Mouse (Mus musculus) right cerebral cortex, postnatal 10 days (tissue): ENCODE measurements around the gene Kcnk10.

Experiments used
- DNase-seq, 2 experiments: peaks; one replicate each; pipeline ENCODE4 v3.0.0; 2021; ENCODE audit warnings: low spot score in 2 of 2

The Kcnk10 gene

GRCm38 (mm10) chr12:98519866-98520567 lies 58.1 kb downstream of the Kcnk10 start:
- no peak for DNase-seq

- DNase-seq = no peak
Observed at GRCm38 (mm10) chr12:98505601-98506000, 72.5 kb downstream of the Kcnk10 start.

- peak in 1 of 2 experiments; percentile 18 for DNase-seq
Observed at GRCm38 (mm10) chr12:98501528-98502280, 76.4 kb downstream of the Kcnk10 start.

- DNase-seq = peak in 1 of 2 experiments; percentile 15
Observed at GRCm38 (mm10) chr12:98501045-98501444, 77.1 kb downstream of the Kcnk10 start.

GRCm38 (mm10) chr12:98481460-98481859 lies 96.7 kb downstream of the Kcnk10 start:
- DNase-seq = peak; percentile 33 to 46

- DNase-seq = no peak
Observed at GRCm38 (mm10) chr12:98481048-98481447, 97.1 kb downstream of the Kcnk10 start.

- DNase-seq = peak in 1 of 2 experiments; percentile 25
Observed at GRCm38 (mm10) chr12:98477673-98478461, 100.2 kb downstream of the Kcnk10 start.

GRCm38 (mm10) chr12:98471232-98471631 lies 106.9 kb downstream of the Kcnk10 start:
- DNase-seq = peak in 1 of 2 experiments; percentile 13

- peak in 1 of 2 experiments; percentile 9 for DNase-seq
Observed at GRCm38 (mm10) chr12:98470097-98470496, 108.0 kb downstream of the Kcnk10 start.

GRCm38 (mm10) chr12:98467793-98468192 lies 110.3 kb downstream of the Kcnk10 start:
- DNase-seq = peak in 1 of 2 experiments; percentile 19

- peak in 1 of 2 experiments; percentile 46 for DNase-seq
Observed at GRCm38 (mm10) chr12:98459889-98460288, 118.2 kb downstream of the Kcnk10 start.

- peak in 1 of 2 experiments; percentile 16 for DNase-seq
Observed at GRCm38 (mm10) chr12:98458944-98459343, 119.2 kb downstream of the Kcnk10 start.

- DNase-seq = peak in 1 of 2 experiments; percentile 21
Observed at GRCm38 (mm10) chr12:98458516-98458915, 119.6 kb downstream of the Kcnk10 start.

GRCm38 (mm10) chr12:98453161-98453560 lies 124.9 kb downstream of the Kcnk10 start:
- DNase-seq = no peak

GRCm38 (mm10) chr12:98452646-98453045 lies 125.5 kb downstream of the Kcnk10 start:
- no peak for DNase-seq

GRCm38 (mm10) chr12:98445637-98446036 lies 132.5 kb downstream of the Kcnk10 start:
- DNase-seq = peak in 1 of 2 experiments; percentile 4

GRCm38 (mm10) chr12:98444860-98445259 lies 133.2 kb downstream of the Kcnk10 start:
- DNase-seq = peak in 1 of 2 experiments; percentile 1

GRCm38 (mm10) chr12:98443754-98444153 lies 134.4 kb downstream of the Kcnk10 start:
- peak in 1 of 2 experiments; percentile 8 for DNase-seq

- no peak for DNase-seq
Observed at GRCm38 (mm10) chr12:98438080-98438479, 140.0 kb downstream of the Kcnk10 start.

GRCm38 (mm10) chr12:98430683-98431082 lies 147.4 kb downstream of the Kcnk10 start:
- no peak for DNase-seq

GRCm38 (mm10) chr12:98421340-98421739 lies 156.8 kb downstream of the Kcnk10 start:
- no peak for DNase-seq

- DNase-seq = no peak
Observed at GRCm38 (mm10) chr12:98419849-98420248, 158.3 kb downstream of the Kcnk10 start.
